Mouse (Mus musculus) olfactory bulb, adult 2 months (tissue): Measurements from ENCODE around the gene Lbhd1. TPM values are rescaled to one million over a fixed set of nuclear protein-coding genes. Genes with fewer than 3 reads are reported as not detected.

Source experiments
- H3K27ac ChIP-seq: fragments of 200-500 bp; 2 replicates; pipeline ENCODE4 v1.5.1; 2012; ENCODE audit warnings: low read depth, low read length; ENCODE audit not compliant: insufficient read depth
- H3K4me1 ChIP-seq: fragments of 200-500 bp; 2 replicates; pipeline ENCODE4 v1.6.1; 2012; ENCODE audit warnings: low read length; ENCODE audit not compliant: control insufficient read depth, insufficient read depth
- H3K4me3 ChIP-seq: fragments of 200-500 bp; 2 replicates; pipeline ENCODE4 v1.5.1; 2012; ENCODE audit warnings: mild to moderate bottlenecking, low read depth, low read length, moderate library complexity; ENCODE audit not compliant: insufficient read depth
- CTCF ChIP-seq: fragments of 200-500 bp; IDR thresholded peaks from 2 replicates; pipeline ENCODE4 v1.5.1; 2012; ENCODE audit warnings: low read depth, mild to moderate bottlenecking, low read length, moderate library complexity; ENCODE audit not compliant: insufficient read depth
- POLR2A ChIP-seq: fragments of 200-500 bp; IDR thresholded peaks from 2 replicates; pipeline ENCODE4 v1.6.1; 2012; ENCODE audit warnings: mild to moderate bottlenecking, low read depth, low read length, moderate library complexity; ENCODE audit not compliant: insufficient read depth
- WGBS: fragments of 180-500 bp; shearing (Covaris S2); methylation state at CpG from one replicate; pipeline ENCODE4 v1.1.7; 2018; 5-methylcytosine and 5-hydroxymethylcytosine counted together
- polyA plus RNA-seq: library from polyadenylated mRNA; stranded (reverse); fragments of >200 nt; gene quantifications from 2 replicates; pipeline ENCODE4 v1.2.4, GENCODE M21; 2012; ENCODE audit warnings: low replicate concordance; ENCODE audit not compliant: missing spikeins, insufficient read depth, insufficient read length

The Lbhd1 gene
- polyA plus RNA-seq, 1 experiment, result not detected

DNA sequence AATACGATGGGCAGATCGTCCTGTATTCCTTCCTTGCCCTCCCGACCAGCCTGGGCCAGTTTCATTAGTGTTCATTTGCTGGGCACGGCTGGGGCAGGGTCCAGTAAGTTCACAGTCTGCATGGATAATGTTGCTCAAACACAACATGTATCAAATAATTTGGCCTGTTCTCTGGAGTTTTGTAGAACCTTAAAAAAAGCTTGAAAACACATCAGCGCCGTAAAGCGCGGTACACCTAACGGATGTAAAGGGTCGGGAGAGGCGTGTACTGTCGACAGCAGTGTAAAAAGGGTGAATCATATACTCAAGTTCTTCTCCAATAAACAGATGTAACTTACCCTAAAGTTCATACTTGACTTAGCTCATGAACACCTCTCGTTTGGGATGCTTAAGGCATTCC, 15.0 kb downstream of the Lbhd1 start:
- peaks cover 9% of the 10 kb centered on the region for H3K4me1 ChIP-seq
- TF ChIP-seq CTCF (no peak), POLR2A (no peak)
- WGBS, result 6% methylated on average over 13 of the region's 13 CpGs
- H3K27ac ChIP-seq, result peak overlapping the region; percentile 77; the same call in 1 of the 2 replicates
- H3K4me3 ChIP-seq, result peak overlapping the region; percentile 83

GRCm38 (mm10) chr19:8899079-8899478, 15.5 kb downstream of the Lbhd1 start:
- H3K4me1 ChIP-seq, result peaks cover 7% of the 10 kb centered on the region
- no peak for TF ChIP-seq CTCF
- TF ChIP-seq POLR2A, result no peak
- H3K4me3 ChIP-seq, result no peak overlapping the region
- H3K27ac ChIP-seq, result no peak overlapping the region
- whole genome bisulfite sequencing, result 34% methylated on average over 3 of the region's 3 CpGs

GRCm38 (mm10) chr19:8903412-8903811, 19.9 kb downstream of the Lbhd1 start:
- Histone ChIP-seq H3K4me1 (no peaks in the 10 kb centered on the region), H3K27ac (no peak overlapping the region), H3K4me3 (no peak overlapping the region)
- WGBS, result 93% methylated on average over 5 of the region's 5 CpGs
- TF ChIP-seq POLR2A, result no peak
- no peak for TF ChIP-seq CTCF

- no peak overlapping the region for H3K27ac ChIP-seq
- TF ChIP-seq CTCF (no peak), POLR2A (no peak)
- 89% methylated on average over 6 of the region's 6 CpGs for WGBS
- no peaks in the 10 kb centered on the region for H3K4me1 ChIP-seq
- no peak overlapping the region for H3K4me3 ChIP-seq
These were observed 25.0 kb downstream of the Lbhd1 start for GRCm38 (mm10) chr19:8908531-8908930.

DNA sequence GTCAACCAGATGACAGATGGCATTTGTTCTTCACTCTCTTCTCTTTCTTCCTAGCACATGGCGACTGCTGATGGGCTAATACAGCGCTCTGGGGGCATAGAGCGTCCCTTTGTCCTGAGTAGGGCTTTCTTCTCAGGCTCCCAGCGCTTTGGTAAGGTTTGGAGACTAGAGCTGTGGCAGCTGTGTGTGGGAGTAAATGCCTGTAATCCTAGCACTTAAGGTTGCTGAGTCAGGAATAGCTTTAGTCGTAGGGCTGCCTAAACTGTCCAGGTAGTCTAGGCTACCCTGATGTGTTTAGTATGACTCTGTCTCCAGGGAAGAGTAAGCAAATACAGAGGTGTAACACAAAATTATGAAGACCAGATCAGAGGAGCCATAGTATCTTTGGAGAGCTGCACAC, 28.3 kb downstream of the Lbhd1 start:
- H3K27ac ChIP-seq, result no peak overlapping the region
- WGBS, result 57% methylated on average over 5 of the region's 5 CpGs
- H3K4me3 ChIP-seq, result no peak overlapping the region
- H3K4me1 ChIP-seq, result no peaks in the 10 kb centered on the region
- TF ChIP-seq CTCF (no peak), POLR2A (no peak)

GRCm38 (mm10) chr19:8914212-8914611, 30.7 kb downstream of the Lbhd1 start:
- 96% methylated on average over 3 of the region's 3 CpGs for WGBS
- Histone ChIP-seq H3K4me1 (no peaks in the 10 kb centered on the region), H3K4me3 (no peak overlapping the region), H3K27ac (no peak overlapping the region)
- TF ChIP-seq CTCF (no peak), POLR2A (no peak)

DNA sequence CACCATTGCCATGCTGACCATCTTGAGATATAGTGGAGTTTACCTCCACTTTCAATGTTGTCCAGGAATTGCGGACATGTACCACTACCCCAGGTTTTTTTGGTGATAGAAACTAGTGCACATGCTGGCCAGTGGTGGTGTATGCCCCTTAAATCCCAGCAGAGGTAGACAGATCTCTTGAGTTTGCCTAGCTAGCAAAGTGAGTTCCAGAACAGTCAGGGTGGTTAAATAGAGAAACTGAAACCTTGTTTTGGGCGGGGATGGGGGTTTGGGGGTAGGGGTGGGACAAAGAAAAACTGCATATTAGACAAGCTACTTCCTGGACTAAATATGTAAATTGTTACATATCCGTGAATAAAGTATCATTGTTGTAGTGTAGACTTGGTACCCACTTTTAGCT, 35.5 kb downstream of the Lbhd1 start:
- WGBS, result 94% methylated on average over 3 of the region's 3 CpGs
- Histone ChIP-seq H3K4me3 (no peak overlapping the region), H3K27ac (no peak overlapping the region), H3K4me1 (peaks cover 2% of the 10 kb centered on the region)
- TF ChIP-seq POLR2A, result no peak
- TF ChIP-seq CTCF, result no peak

GRCm38 (mm10) chr19:8919684-8920072, 36.1 kb downstream of the Lbhd1 start:
- Histone ChIP-seq H3K4me1 (peaks cover 2% of the 10 kb centered on the region), H3K27ac (peak overlapping the region; percentile 85)

GRCm38 (mm10) chr19:8920073-8920736, 36.7 kb downstream of the Lbhd1 start, which contains the start of gene B3gat3:
Gene B3gat3 (plus strand): TSS chr19:8920374.
- no peak for TF ChIP-seq CTCF
- TF ChIP-seq POLR2A, result peak; percentile 70
- 1% methylated on average over 50 of the region's 50 CpGs for WGBS
- Histone ChIP-seq H3K4me1 (peaks cover 2% of the 10 kb centered on the region), H3K27ac (peak within 1 kb of the TSS; percentile 85), H3K4me3 (peak within 1 kb of the TSS; percentile 99)

More at GRCm38 (mm10) chr19:8919684-8920072, 36.1 kb downstream of the Lbhd1 start:
- TF ChIP-seq CTCF, result no peak
- no peak for TF ChIP-seq POLR2A
- no peak overlapping the region for H3K4me3 ChIP-seq
- WGBS, result 59% methylated on average over 6 of the region's 6 CpGs
